Mouse (Mus musculus) lung, postnatal 0 days (tissue): ENCODE data around the gene Tbkbp1. TPM values are rescaled to one million over a fixed set of nuclear protein-coding genes. Genes with fewer than 3 reads are reported as not detected.
"Not testable (repeated sequence)": the region's sequence is repeated elsewhere in the genome, so short reads cannot be mapped to it uniquely, and the experiment has no call there.

ENCODE experiments used
- ATAC-seq: fragments of 200-750 bp; cut with Nextera tagmentation; 2 replicates; pipeline ENCODE4 v1.8.0; 2017; ENCODE audit warnings: moderate library complexity
- DNase-seq: peaks from one replicate; pipeline ENCODE4 v3.0.0-alpha.2; 2016; ENCODE audit warnings: low spot score
- H3K27ac ChIP-seq: fragments of 300-500 bp; sonication (generic); 2 replicates; pipeline ENCODE4 v1.5.1; 2014; ENCODE audit warnings: antibody characterized with exemption, mild to moderate bottlenecking, low read length, mixed read lengths
- H3K27me3 ChIP-seq: fragments of 300-500 bp; sonication (generic); replicated peaks from 2 replicates; pipeline ENCODE4 v1.6.1; 2014; ENCODE audit warnings: low read length, mixed read lengths; ENCODE audit not compliant: insufficient read depth
- H3K36me3 ChIP-seq: fragments of 300-500 bp; sonication (generic); 2 replicates; pipeline ENCODE4 v1.6.1; 2014; ENCODE audit warnings: low read length, mixed read lengths; ENCODE audit not compliant: insufficient read depth
- H3K4me1 ChIP-seq: fragments of 300-500 bp; sonication (generic); 2 replicates; pipeline ENCODE4 v1.6.1; 2014; ENCODE audit warnings: antibody characterized with exemption, low read depth, low read length, mixed read lengths; ENCODE audit not compliant: insufficient read depth
- H3K4me2 ChIP-seq: fragments of 300-500 bp; sonication (generic); replicated peaks from 2 replicates; pipeline ENCODE4 v1.6.1; 2014; ENCODE audit warnings: low read depth, mild to moderate bottlenecking, low read length, moderate library complexity, mixed read lengths
- H3K4me3 ChIP-seq: fragments of 300-500 bp; sonication (generic); 2 replicates; pipeline ENCODE4 v1.5.1; 2014; ENCODE audit warnings: low read depth, low read length
- H3K9ac ChIP-seq: fragments of 300-500 bp; sonication (generic); replicated peaks from 2 replicates; pipeline ENCODE4 v1.6.1; 2014; ENCODE audit warnings: low read depth, mild to moderate bottlenecking
- H3K9me3 ChIP-seq: fragments of 300-500 bp; sonication (generic); 2 replicates; pipeline ENCODE4 v1.6.1; 2016; ENCODE audit warnings: low read length, mixed read lengths
- CTCF ChIP-seq: IDR thresholded peaks from 2 replicates; pipeline ENCODE4 v1.5.1; 2016; ENCODE audit warnings: antibody characterized with exemption, mild to moderate bottlenecking
- EP300 ChIP-seq: IDR thresholded peaks from 2 replicates; pipeline ENCODE4 v1.6.1; 2016; ENCODE audit warnings: antibody characterized with exemption, mild to moderate bottlenecking, control low read depth
- WGBS: fragments of 180-500 bp; shearing (Covaris S2); extraction: QIAGEN DNeasy Blood & Tissue Kit; methylation state at CpG from one replicate; pipeline ENCODE4 v1.1.7; 2014; 5-methylcytosine and 5-hydroxymethylcytosine counted together
- polyA plus RNA-seq: library from polyadenylated mRNA; unstranded; fragments of >200 nt; fragmentation: Nextera tagmentation; extraction: Ambion mirVana; gene quantifications from 2 replicates; pipeline ENCODE4 v1.2.1, GENCODE M21; 2015

Gene Tbkbp1
- polyA plus RNA-seq, 1 experiment from 2014 or later: 8.1 TPM

DNA sequence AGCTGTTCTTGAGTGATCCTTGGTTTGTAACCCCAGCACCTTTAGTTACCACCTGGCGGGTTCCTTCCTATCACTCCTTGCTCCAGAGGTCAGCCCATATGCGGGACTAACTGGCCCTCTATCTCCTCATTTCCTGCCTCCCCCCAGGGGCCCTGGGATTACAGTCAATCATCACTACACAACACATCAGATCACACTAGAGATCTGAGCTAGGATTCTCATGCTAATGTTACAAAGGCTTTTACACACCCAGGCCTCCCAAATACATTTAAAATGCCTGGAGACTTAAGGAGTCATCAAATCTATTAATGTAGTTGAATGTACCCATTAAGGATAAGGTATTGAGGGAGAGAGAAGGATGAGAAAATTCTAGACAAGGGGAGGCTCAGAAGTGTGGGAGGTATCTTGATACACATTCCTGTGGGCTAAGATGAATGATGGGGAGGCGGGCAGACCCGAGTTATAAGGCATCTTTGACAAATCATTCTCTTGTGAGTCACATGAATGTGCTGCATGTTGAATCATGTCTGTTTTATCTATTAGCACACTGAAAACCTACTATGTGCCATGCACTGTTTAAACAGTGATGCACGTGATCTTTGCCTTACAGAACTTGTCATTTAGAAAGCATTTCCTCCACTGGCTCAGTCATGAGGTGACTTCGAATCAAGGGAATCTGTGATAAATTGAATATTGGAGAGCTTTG lies 40.8 kb upstream of the Tbkbp1 start:
- no peak overlapping the region for H3K9ac ChIP-seq
- no peak overlapping the region for H3K4me3 ChIP-seq
- TF ChIP-seq EP300 (no peak), CTCF (no peak)
- no peaks in the 10 kb centered on the region for H3K9me3 ChIP-seq
- DNase-seq: no peak
- ATAC-seq: no peak
- no peaks in the 10 kb centered on the region for H3K36me3 ChIP-seq
- H3K27me3 ChIP-seq: no peaks in the 10 kb centered on the region
- H3K4me1 ChIP-seq: no peaks in the 10 kb centered on the region
- H3K4me2 ChIP-seq: no peak overlapping the region
- 57% methylated on average over 6 of the region's 6 CpGs for WGBS
- H3K27ac ChIP-seq: no peak overlapping the region

DNA sequence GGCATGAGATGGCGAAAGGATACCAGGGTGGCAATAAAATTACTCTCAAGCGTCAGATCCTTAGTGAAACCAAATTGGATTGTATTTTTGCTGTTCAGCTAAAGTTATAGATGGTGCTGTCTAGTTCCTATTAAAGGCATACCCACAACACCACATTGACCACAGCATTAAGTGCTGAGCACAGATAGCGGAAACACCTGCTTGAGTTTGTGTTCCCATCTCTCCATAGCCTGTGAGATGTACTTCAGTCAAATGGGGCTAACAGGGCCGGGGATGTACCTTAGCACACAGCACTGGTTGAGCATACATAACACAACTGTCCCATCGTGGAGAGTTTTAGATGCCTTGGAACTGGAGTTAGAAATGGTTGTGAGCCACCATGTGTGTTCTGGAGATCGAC lies 39.7 kb upstream of the Tbkbp1 start:
- Histone ChIP-seq H3K4me3 (no peak overlapping the region), H3K27ac (no peak overlapping the region), H3K36me3 (no peaks in the 10 kb centered on the region), H3K4me1 (no peaks in the 10 kb centered on the region), H3K4me2 (no peak overlapping the region), H3K9me3 (no peaks in the 10 kb centered on the region), H3K9ac (no peak overlapping the region), H3K27me3 (no peaks in the 10 kb centered on the region)
- ATAC-seq: no peak
- TF ChIP-seq CTCF (no peak), EP300 (no peak)
- DNase-seq: no peak
- WGBS: 89% methylated on average over 6 of the region's 6 CpGs

DNA sequence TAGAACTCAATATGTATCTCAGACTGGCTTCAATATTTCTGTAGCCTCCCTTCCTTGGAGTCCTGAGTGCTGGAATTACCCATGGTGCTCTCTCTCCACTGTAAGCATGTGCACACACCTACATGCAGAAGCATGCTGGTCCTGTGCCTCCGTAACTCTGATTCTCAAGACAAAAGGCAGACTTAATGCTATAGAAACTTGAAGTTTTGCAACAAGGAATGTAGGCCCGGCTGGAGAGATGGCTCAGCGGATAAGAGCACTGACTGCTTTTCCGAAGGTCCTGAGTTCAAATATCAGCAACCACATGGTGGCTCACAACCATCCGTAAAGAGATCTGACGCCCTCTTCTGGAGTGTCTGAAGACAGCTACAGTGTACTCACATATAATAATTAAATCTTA lies 38.4 kb upstream of the Tbkbp1 start:
- H3K4me1 ChIP-seq, H3K4me2 ChIP-seq, H3K27ac ChIP-seq, H3K9me3 ChIP-seq, H3K9ac ChIP-seq, H3K27me3 ChIP-seq, DNase-seq, ATAC-seq, H3K4me3 ChIP-seq, H3K36me3 ChIP-seq: not testable (repeated sequence)
- 89% methylated on average over 6 of the region's 6 CpGs for WGBS

DNA sequence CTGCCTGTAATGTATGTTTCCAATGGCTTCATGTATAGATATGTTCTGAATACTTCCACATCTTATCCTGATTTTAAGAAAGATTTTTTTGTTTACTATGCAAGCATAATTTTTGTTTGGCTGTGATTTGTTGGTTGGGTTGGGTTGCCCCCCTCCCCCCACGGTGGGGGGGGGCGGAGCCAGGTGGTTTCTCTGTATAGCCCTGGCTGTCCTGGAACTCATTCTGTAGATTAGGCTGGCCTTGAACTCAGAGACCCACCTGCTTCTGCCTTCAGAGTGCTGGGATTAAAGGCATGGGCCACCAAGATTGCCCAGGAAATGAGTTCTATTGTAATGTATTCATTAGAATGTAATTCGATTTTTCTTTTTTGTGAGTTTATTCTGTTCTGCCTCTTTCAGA lies 37.9 kb upstream of the Tbkbp1 start:
- H3K4me3 ChIP-seq: no peak overlapping the region
- H3K9ac ChIP-seq: no peak overlapping the region

DNA sequence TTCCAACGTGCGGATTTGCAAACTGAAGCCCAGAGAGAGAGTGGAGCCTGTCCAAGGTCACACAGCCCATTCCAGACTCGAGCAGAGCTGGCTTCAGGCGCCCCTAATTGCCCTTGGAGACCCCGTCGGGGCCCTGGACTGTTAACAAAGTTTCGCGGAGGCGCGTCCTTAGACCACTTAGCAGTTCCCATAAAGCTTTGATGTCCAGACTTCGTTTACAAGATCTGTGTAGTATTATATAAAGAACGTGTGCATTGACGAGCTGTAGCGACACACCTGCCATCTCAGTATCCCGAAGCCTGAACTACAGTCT lies 37.3 kb upstream of the Tbkbp1 start:
- TF ChIP-seq EP300: no peak
- TF ChIP-seq CTCF: no peak
- DNase-seq (no peak), ATAC-seq (no peak)
- no peaks in the 10 kb centered on the region for H3K9me3 ChIP-seq
- H3K9ac ChIP-seq: peak overlapping the region; percentile 50
- H3K4me2 ChIP-seq: peak overlapping the region; percentile 76
- H3K27ac ChIP-seq: peak overlapping the region; percentile 92
- H3K36me3 ChIP-seq: 0 out of 2 replicates have a peak, but pooled peaks cover 2% of the 10 kb centered on the region
- 0% methylated on average over 15 of the region's 15 CpGs for WGBS
- no peaks in the 10 kb centered on the region for H3K27me3 ChIP-seq
- no peaks in the 10 kb centered on the region for H3K4me1 ChIP-seq
- H3K4me3 ChIP-seq: peak overlapping the region; percentile 93

More for the DNA sequence above, 37.9 kb upstream of the Tbkbp1 start:
- no peak for DNase-seq
- H3K36me3 ChIP-seq: no peaks in the 10 kb centered on the region
- H3K27ac ChIP-seq: no peak overlapping the region
- no peak overlapping the region for H3K4me2 ChIP-seq
- H3K4me1 ChIP-seq: no peaks in the 10 kb centered on the region
- TF ChIP-seq EP300 (no peak), CTCF (no peak)
- WGBS: 30% methylated on average over 3 of the region's 3 CpGs
- H3K9me3 ChIP-seq: no peaks in the 10 kb centered on the region
- no peak for ATAC-seq
- no peaks in the 10 kb centered on the region for H3K27me3 ChIP-seq

DNA sequence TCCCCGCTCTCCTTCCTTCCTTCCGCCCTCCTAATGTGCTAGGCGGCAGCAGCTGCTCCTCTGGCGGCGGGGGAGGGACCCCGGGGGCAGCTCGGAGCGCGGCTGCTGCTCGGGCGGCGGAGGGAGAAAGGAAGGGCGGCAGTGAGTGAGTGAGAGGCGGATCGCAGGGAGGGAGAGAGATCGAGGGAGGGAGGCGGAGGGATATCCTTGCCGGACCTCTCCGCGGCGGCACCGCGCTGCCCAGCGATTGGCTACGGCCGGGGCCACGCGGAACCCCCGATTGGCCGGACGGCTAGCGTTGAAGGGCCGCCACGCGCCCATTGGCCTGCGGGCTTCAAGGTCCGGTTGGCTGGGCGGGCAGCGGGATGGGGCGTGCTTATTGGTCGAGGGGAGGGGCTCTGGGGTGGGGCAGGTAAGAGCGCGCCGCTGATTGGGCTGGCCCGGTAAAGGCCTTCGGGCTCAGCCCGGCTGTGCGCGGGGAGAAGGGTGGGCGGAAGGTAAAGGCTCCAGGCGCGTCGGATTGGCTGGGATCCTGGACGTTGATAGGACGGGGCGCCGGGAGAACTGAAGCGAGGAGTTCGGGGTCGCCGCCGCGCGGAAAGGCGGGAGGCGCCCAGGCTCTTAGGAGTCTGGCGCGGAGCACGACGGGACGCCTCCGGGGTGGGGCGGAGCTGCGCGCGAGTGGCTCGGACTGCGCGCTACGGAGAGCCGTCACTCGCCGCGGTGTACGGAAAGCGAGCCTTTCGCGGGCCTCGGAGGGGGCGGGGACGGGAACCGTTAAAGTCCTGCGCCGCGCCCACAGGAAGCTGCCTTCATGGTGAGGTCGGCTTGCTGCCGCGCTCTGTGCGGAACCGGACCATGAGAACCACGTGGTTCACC lies 36.7 kb upstream of the Tbkbp1 start, which contains the start of gene Kpnb1:
TSS of gene Kpnb1 (minus strand) at position 118 of the 879 bp plus-strand sequence.
- peak within 1 kb of the TSS; percentile 76 for H3K4me2 ChIP-seq
- H3K9me3 ChIP-seq: no peaks in the 10 kb centered on the region
- 1% methylated on average over 83 of the region's 101 CpGs for WGBS

More for the DNA sequence above, 36.7 kb upstream of the Tbkbp1 start, which contains the start of gene Kpnb1:
- peak within 1 kb of the TSS; percentile 60 for H3K9ac ChIP-seq
- peak within 1 kb of the TSS; percentile 93 for H3K4me3 ChIP-seq
- H3K36me3 ChIP-seq: peaks cover 7% of the 10 kb centered on the region; the same call in 1 of the 2 replicates
- ATAC-seq (peak; percentile 93), DNase-seq (peak; percentile 99)
- H3K27ac ChIP-seq: peak within 1 kb of the TSS; percentile 94
- no peaks in the 10 kb centered on the region for H3K4me1 ChIP-seq
- H3K27me3 ChIP-seq: no peaks in the 10 kb centered on the region
- TF ChIP-seq EP300: peak; percentile 55; the same call in 1 of the 2 replicates
- TF ChIP-seq CTCF: no peak; the same call in 1 of the 2 replicates
